Mouse (Mus musculus): ENCODE results near the gene Ccr10.

GRCm38 (mm10) chr11:101161551-101161950, 13.7 kb downstream of the Ccr10 start:
- TF ChIP-seq CTCF (IDR thresholded peaks at IDR 0.05; ENCODE audit: control insufficient read depth, insufficient read depth, insufficient replicate concordance, low read depth, low read length) (no peak), POLR2A (IDR thresholded peaks at IDR 0.05; ENCODE audit: control insufficient read depth, low read depth, low read length) (no peak)

All from testis, adult 2 months (tissue).